Mouse (Mus musculus): ENCODE data around the gene Ddost.

DNA sequence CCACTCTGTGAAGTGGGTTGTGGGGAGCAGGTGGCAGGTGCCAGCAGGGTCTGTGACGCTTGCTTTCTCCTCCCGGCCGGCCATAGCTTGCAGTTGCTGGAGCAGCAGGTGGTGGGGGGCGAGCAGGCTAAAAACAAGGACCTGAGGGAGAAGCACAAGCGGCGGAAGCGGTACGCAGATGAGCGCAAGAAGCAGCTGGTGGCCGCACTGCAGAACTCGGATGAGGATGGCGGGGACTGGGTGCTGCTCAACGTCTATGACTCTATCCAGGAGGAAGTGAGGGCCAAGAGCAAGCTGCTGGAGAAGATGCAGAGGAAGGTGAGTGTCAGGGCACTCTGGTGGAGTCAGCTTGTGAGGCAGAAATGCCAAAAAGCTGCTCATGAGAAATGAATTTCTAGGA lies 12.5 kb upstream of the Ddost start:
- TF ChIP-seq CTCF (IDR thresholded peaks at IDR 0.05; ENCODE audit: borderline replicate concordance, insufficient read depth, low read length), result no peak
- TF ChIP-seq POLR2A (IDR thresholded peaks at IDR 0.05; ENCODE audit: low read depth, low read length), result no peak

Measured in embryonic fibroblast, embryonic 13.5 days (primary cell).